Mouse (Mus musculus) adrenal gland, postnatal 25 days (tissue): ENCODE measurements around the gene Slc1a2. TPM values are rescaled to one million over a fixed set of nuclear protein-coding genes. Genes with fewer than 3 reads are reported as not detected.

Experiments used
- DNase-seq: peaks from one replicate; pipeline ENCODE4 v3.0.0; 2021; ENCODE audit warnings: mixed read lengths
- total RNA-seq: library from RNA; stranded (reverse); gene quantifications from 2 replicates; pipeline ENCODE4 v1.2.3, GENCODE M21; 2021

Slc1a2 gene
- total RNA-seq, 1 experiment from 2014 or later, result 0.06 TPM

GRCm38 (mm10) chr2:102712678-102713628 lies 54.5 kb downstream of the Slc1a2 start:
- no peak for DNase-seq

- no peak for DNase-seq
These were observed 55.9 kb downstream of the Slc1a2 start for GRCm38 (mm10) chr2:102714320-102714719.

GRCm38 (mm10) chr2:102715754-102716153 lies 57.3 kb downstream of the Slc1a2 start:
- no peak for DNase-seq

- no peak for DNase-seq
These were observed 63.4 kb downstream of the Slc1a2 start for GRCm38 (mm10) chr2:102721859-102722258.

GRCm38 (mm10) chr2:102725054-102725453 lies 66.6 kb downstream of the Slc1a2 start:
- DNase-seq, result no peak

- no peak for DNase-seq
These were observed 71.9 kb downstream of the Slc1a2 start for GRCm38 (mm10) chr2:102730386-102730785.

- no peak for DNase-seq
These were observed 72.3 kb downstream of the Slc1a2 start for GRCm38 (mm10) chr2:102730788-102731187.

GRCm38 (mm10) chr2:102733128-102733527 lies 74.7 kb downstream of the Slc1a2 start:
- DNase-seq, result no peak

GRCm38 (mm10) chr2:102734055-102734454 lies 75.6 kb downstream of the Slc1a2 start:
- DNase-seq, result no peak

- no peak for DNase-seq
These were observed 76.6 kb downstream of the Slc1a2 start for GRCm38 (mm10) chr2:102735031-102735430.

GRCm38 (mm10) chr2:102735811-102736210 lies 77.4 kb downstream of the Slc1a2 start:
- no peak for DNase-seq

GRCm38 (mm10) chr2:102736490-102736889 lies 78.0 kb downstream of the Slc1a2 start:
- DNase-seq, result no peak

GRCm38 (mm10) chr2:102738852-102739251 lies 80.4 kb downstream of the Slc1a2 start:
- DNase-seq, result no peak

GRCm38 (mm10) chr2:102742685-102743084 lies 84.2 kb downstream of the Slc1a2 start:
- no peak for DNase-seq

GRCm38 (mm10) chr2:102743918-102744696 lies 85.6 kb downstream of the Slc1a2 start:
- peak; percentile 33 for DNase-seq

GRCm38 (mm10) chr2:102745259-102745906 lies 86.9 kb downstream of the Slc1a2 start:
- DNase-seq, result no peak

- DNase-seq, result no peak
These were observed 89.3 kb downstream of the Slc1a2 start for GRCm38 (mm10) chr2:102747758-102748157.

GRCm38 (mm10) chr2:102749926-102750325 lies 91.5 kb downstream of the Slc1a2 start:
- no peak for DNase-seq

- DNase-seq, result no peak
These were observed 93.4 kb downstream of the Slc1a2 start for GRCm38 (mm10) chr2:102751846-102752245.

GRCm38 (mm10) chr2:102757241-102757860 lies 98.9 kb downstream of the Slc1a2 start:
- no peak for DNase-seq

GRCm38 (mm10) chr2:102759479-102759878 lies 101.0 kb downstream of the Slc1a2 start:
- no peak for DNase-seq
